27 mouse cellular contexts compared by ENCODE assay signal in the genomic region with DNA sequence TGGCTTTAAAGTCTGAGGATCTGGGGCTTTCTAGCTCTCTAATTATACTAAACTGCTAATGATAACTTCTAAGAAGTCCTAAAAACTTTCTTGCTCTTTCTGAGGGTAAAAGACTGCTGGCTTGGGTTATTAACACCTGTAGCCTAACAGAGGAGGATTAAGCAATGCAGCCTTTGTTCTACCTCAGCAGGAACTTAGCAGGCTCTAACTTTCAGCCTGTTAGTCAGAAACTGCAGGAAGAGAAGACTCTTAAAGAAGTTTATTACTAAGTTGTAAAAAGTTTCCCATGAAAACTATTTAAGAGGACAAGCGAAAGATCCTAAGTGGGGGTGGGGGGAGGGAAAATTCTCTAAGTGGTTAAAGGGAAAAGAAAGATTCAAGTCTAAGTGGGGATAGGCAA. TPM values are rescaled to one million over a fixed set of nuclear protein-coding genes. Genes with fewer than 3 reads are reported as not detected.
DNase-seq lines count a peak whose midpoint lies in the region; ATAC-seq and TF ChIP-seq lines count a peak whose summit lies in the region.
"Had no signal": no experiment of that assay in that cellular context is flagged by ENCODE, and none has a peak within 500 bp of the region (broad histone marks: within the 10 kb centered on the region; RNA-seq: fewer than 3 reads in every experiment).

No protein-coding gene starts in this region.

- H3K27me3 ChIP-seq in limb, embryonic 11.5 days (ENCODE audit: control insufficient read depth, insufficient read depth, low read length) = no peaks in the 10 kb centered on the region
- no peaks in the 10 kb centered on the region for H3K27me3 ChIP-seq in limb, embryonic 10.5 days (ENCODE audit: low read depth, poor library complexity, severe bottlenecking)
- 0 out of 2 replicates have a peak, but pooled peaks cover 3% of the 10 kb centered on the region for H3K27me3 ChIP-seq in intestine, postnatal 0 days (replicated peaks; ENCODE audit: control insufficient read depth, insufficient read depth, low read length)
- H3K27me3 ChIP-seq in kidney, embryonic 15.5 days = no peaks in the 10 kb centered on the region
- H3K27me3 ChIP-seq: embryonic facial prominence, embryonic 12.5 days; embryonic facial prominence, embryonic 15.5 days; heart, embryonic 13.5 days had no signal

- no peak for TF ChIP-seq CTCF in intestine, postnatal 0 days (IDR thresholded peaks at IDR 0.05; ENCODE audit: low read depth)

- 8% methylated on average over 1 of the region's 1 CpGs for WGBS in limb, embryonic 11.5 days
- WGBS in limb, embryonic 10.5 days = 25% methylated on average over 1 of the region's 1 CpGs
- 26% methylated on average over 1 of the region's 1 CpGs for WGBS in intestine, postnatal 0 days
- WGBS in kidney, embryonic 15.5 days = 26% methylated on average over 1 of the region's 1 CpGs

- H3K36me3 ChIP-seq in limb, embryonic 11.5 days (ENCODE audit: control insufficient read depth, insufficient read depth, low read length) = no peaks in the 10 kb centered on the region
- no peaks in the 10 kb centered on the region for H3K36me3 ChIP-seq in limb, embryonic 10.5 days
- H3K36me3 ChIP-seq in intestine, postnatal 0 days (ENCODE audit: control insufficient read depth, insufficient read depth) = no peaks in the 10 kb centered on the region
- no peaks in the 10 kb centered on the region for H3K36me3 ChIP-seq in kidney, embryonic 15.5 days
- H3K36me3 ChIP-seq: embryonic facial prominence, embryonic 12.5 days; embryonic facial prominence, embryonic 15.5 days; heart, embryonic 10.5 days; heart, embryonic 13.5 days had no signal

- H3K4me1 ChIP-seq in limb, embryonic 11.5 days (ENCODE audit: control insufficient read depth, insufficient read depth, low read length) = no peaks in the 10 kb centered on the region
- peaks cover 23% of the 10 kb centered on the region for H3K4me1 ChIP-seq in limb, embryonic 10.5 days
- H3K4me1 ChIP-seq in intestine, postnatal 0 days (replicated peaks; ENCODE audit: control insufficient read depth, insufficient read depth, low read length) = no peaks in the 10 kb centered on the region
- no peaks in the 10 kb centered on the region for H3K4me1 ChIP-seq in kidney, embryonic 15.5 days
- H3K4me1 ChIP-seq: embryonic facial prominence, embryonic 12.5 days; embryonic facial prominence, embryonic 15.5 days; heart, embryonic 10.5 days; heart, embryonic 13.5 days had no signal

- no peaks in the 10 kb centered on the region for H3K9me3 ChIP-seq in limb, embryonic 11.5 days (ENCODE audit: control insufficient read depth, low read length)
- no peaks in the 10 kb centered on the region for H3K9me3 ChIP-seq in limb, embryonic 10.5 days (replicated peaks)
- H3K9me3 ChIP-seq in intestine, postnatal 0 days (ENCODE audit: control insufficient read depth) = no peaks in the 10 kb centered on the region
- no peaks in the 10 kb centered on the region for H3K9me3 ChIP-seq in kidney, embryonic 15.5 days (replicated peaks)
- H3K9me3 ChIP-seq: embryonic facial prominence, embryonic 12.5 days; embryonic facial prominence, embryonic 15.5 days; heart, embryonic 10.5 days; heart, embryonic 13.5 days had no signal

- DNase-seq in limb, embryonic 11.5 days (ENCODE audit: low spot score) = no peak
- no peak for DNase-seq in limb, embryonic 10.5 days (ENCODE audit: low spot score)
- peak; percentile 39 for DNase-seq in hindlimb bud, embryonic 11.5 days (ENCODE audit: extremely low spot score, low read depth, low spot score)
- DNase-seq in thymus, postnatal 36 days = no peak
- DNase-seq in left cerebral cortex, postnatal 4 days = no peak
- DNase-seq: adrenal gland, postnatal 10 days; adrenal gland, postnatal 36 days; cerebellum, adult 2 months; cerebellum, adult 9-11 months; cerebellum, postnatal 25 days; forebrain, postnatal 0 days; gastrocnemius, postnatal 36 days; heart, adult 2 months; heart, postnatal 14 days; heart, postnatal 4 days had no signal

- H3K4me3 ChIP-seq in limb, embryonic 11.5 days (ENCODE audit: low read depth, low read length) = no peak overlapping the region
- H3K4me3 ChIP-seq in limb, embryonic 10.5 days = no peak overlapping the region
- H3K4me3 ChIP-seq in intestine, postnatal 0 days (ENCODE audit: low read depth, low read length) = no peak overlapping the region
- H3K4me3 ChIP-seq in kidney, embryonic 15.5 days (replicated peaks) = no peak overlapping the region
- H3K4me3 ChIP-seq: embryonic facial prominence, embryonic 12.5 days; embryonic facial prominence, embryonic 15.5 days; heart, adult 2 months; heart, embryonic 10.5 days; heart, embryonic 13.5 days had no signal

- 0 out of 2 replicates have a peak, but pooled peaks have one; percentile 63 for ATAC-seq in limb, embryonic 11.5 days (ENCODE audit: insufficient number of reproducible peaks, low FRiP score, low TSS enrichment, low read depth)
- peak; percentile 78 for ATAC-seq in intestine, postnatal 0 days
- ATAC-seq in kidney, embryonic 15.5 days (replicated peaks; ENCODE audit: low FRiP score) = no peak
- ATAC-seq: forebrain, embryonic 14.5 days; forebrain, postnatal 0 days had no signal

- intact Hi-C loops in left cerebral cortex, postnatal 4 days (cut with DNase I) = no loop called here

- H3K4me2 ChIP-seq in limb, embryonic 11.5 days (ENCODE audit: low read depth, severe bottlenecking) = no peak overlapping the region
- no peak overlapping the region for H3K4me2 ChIP-seq in intestine, postnatal 0 days (replicated peaks; ENCODE audit: low read depth)
- no peak overlapping the region for H3K4me2 ChIP-seq in kidney, embryonic 15.5 days
- H3K4me2 ChIP-seq: embryonic facial prominence, embryonic 12.5 days; embryonic facial prominence, embryonic 15.5 days; heart, embryonic 13.5 days; hindbrain, embryonic 14.5 days had no signal

- H3K27ac ChIP-seq in limb, embryonic 11.5 days (replicated peaks; ENCODE audit: low read depth, low read length) = no peak overlapping the region
- H3K27ac ChIP-seq in limb, embryonic 10.5 days = no peak overlapping the region
- no peak overlapping the region for H3K27ac ChIP-seq in intestine, postnatal 0 days (ENCODE audit: low read depth, low read length)
- H3K27ac ChIP-seq in kidney, embryonic 15.5 days = no peak overlapping the region
- H3K27ac ChIP-seq: embryonic facial prominence, embryonic 12.5 days; embryonic facial prominence, embryonic 15.5 days; heart, adult 2 months; heart, embryonic 10.5 days; heart, embryonic 13.5 days; hindbrain, embryonic 14.5 days had no signal

- no peak overlapping the region for H3K9ac ChIP-seq in limb, embryonic 11.5 days (ENCODE audit: low read length)
- no peak overlapping the region for H3K9ac ChIP-seq in intestine, postnatal 0 days (ENCODE audit: low read depth, low read length)
- H3K9ac ChIP-seq in kidney, embryonic 15.5 days = no peak overlapping the region
- H3K9ac ChIP-seq: embryonic facial prominence, embryonic 12.5 days; embryonic facial prominence, embryonic 15.5 days; forebrain, postnatal 0 days; heart, embryonic 13.5 days; hindbrain, embryonic 14.5 days had no signal

RNA-seq across cellular contexts. Expression of gene Slco1b2, which starts 39.3 kb away (rescaled TPM):
- polyA plus RNA-seq in limb, embryonic 11.5 days (2014; fragmentation: Nextera tagmentation; extraction: Ambion mirVana) = not detected in 2 replicates
- polyA plus RNA-seq in limb, embryonic 10.5 days (2016; fragmentation: Nextera tagmentation; extraction: Ambion mirVana) = 0.08 TPM in 1 of 2 replicates, not detected in the other
- polyA plus RNA-seq in intestine, postnatal 0 days (2015; fragmentation: Nextera tagmentation; extraction: Ambion mirVana) = 0.05 and 0.08 TPM in 2 replicates
- 0.13 TPM in 1 of 2 replicates, not detected in the other for polyA plus RNA-seq in kidney, embryonic 15.5 days (2015; fragmentation: Nextera tagmentation; extraction: Ambion mirVana)
- total RNA-seq in left cerebral cortex, postnatal 4 days (2021) = under 1 TPM in 1 of 2 experiments, not detected in 1; 0.10 TPM
- total RNA-seq: common myeloid progenitor, adult 5-6 weeks; gastrocnemius, postnatal 36 days; granulocyte monocyte progenitor cell, adult 5-6 weeks; heart, adult 2 months; heart, postnatal 4 days had no signal
- polyA plus RNA-seq: embryonic facial prominence, embryonic 12.5 days; embryonic facial prominence, embryonic 15.5 days; forebrain, embryonic 11.5 days; forebrain, embryonic 14.5 days; forebrain, postnatal 0 days; heart, adult 2 months; heart, embryonic 10.5 days; heart, embryonic 13.5 days; hindbrain, embryonic 11.5 days; hindbrain, embryonic 14.5 days had no signal
